Mouse (Mus musculus): ENCODE measurements at regions not wholly inside any gene's neighbourhood (a gene's known extent, or its start where the extent isn't known, plus 50 kb on each side); places are given as distances from the start of the nearest gene placed in this dataset.

- TF ChIP-seq CTCF (IDR thresholded peaks at IDR 0.05; ENCODE audit: low read depth) (no peak), EP300 (IDR thresholded peaks at IDR 0.05; ENCODE audit: low read depth) (no peak)
Measured at GRCm38 (mm10) chr12:117417991-117418390, 98.3 kb upstream of the Rapgef5 start.
